Mouse (Mus musculus) mature B cell (primary cell): Measurements from ENCODE around the gene Gm6890.
"Not testable (repeated sequence)": the region's sequence is repeated elsewhere in the genome, so short reads cannot be mapped to it uniquely, and the experiment has no call there.

Experiments
- in situ Hi-C: fragments of 300-500 bp; cut with MboI; formaldehyde crosslinking; loops from 2 replicates; pipeline ENCODE4 v1.14.3; 2019

Gm6890 gene

DNA sequence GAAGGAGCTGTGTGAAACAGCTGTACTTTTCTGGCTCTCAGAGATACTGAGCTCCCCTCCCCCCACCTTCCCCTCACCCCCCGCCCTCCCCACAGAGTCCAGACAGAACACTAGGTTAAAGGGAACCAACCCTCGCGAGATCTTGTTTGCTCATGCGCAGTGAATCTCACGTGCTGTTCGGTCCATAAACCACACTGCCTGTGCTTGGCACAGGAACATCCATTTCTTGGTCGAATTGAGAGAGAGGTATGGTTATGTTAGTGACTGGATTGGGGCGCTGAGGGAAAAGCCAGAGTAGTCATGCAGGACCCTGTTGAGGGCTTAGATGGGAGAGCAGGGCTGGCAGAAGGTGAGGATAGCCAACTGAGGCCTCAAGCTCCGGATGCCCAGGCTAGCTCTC is at the start of gene Gm6890:
Gene Gm6890 (plus strand): TSS at position 301 of the 400 bp plus-strand sequence.
- in situ Hi-C loops: not testable (repeated sequence)

DNA sequence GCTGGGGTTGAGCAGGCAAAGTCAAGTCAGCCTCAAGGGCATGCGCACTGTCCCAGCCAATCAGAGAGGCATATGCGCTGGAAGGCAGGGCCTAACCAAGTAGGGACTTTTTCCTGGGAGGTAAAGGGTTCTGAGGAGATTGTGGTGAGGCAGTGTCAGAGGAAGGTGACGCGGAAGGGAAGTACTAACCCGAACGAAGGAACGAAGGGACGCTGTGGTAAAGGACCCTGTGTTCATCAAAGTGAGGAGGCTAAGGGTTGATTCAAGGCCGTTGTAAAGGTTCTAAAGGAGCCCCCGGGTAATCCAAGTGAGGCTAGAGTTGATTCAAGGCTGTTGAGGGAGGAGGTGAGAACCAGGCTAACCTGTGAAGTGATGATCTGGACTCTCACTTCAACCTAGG is 14.5 kb upstream of the Gm6890 start:
- in situ Hi-C loops: not testable (repeated sequence)

DNA sequence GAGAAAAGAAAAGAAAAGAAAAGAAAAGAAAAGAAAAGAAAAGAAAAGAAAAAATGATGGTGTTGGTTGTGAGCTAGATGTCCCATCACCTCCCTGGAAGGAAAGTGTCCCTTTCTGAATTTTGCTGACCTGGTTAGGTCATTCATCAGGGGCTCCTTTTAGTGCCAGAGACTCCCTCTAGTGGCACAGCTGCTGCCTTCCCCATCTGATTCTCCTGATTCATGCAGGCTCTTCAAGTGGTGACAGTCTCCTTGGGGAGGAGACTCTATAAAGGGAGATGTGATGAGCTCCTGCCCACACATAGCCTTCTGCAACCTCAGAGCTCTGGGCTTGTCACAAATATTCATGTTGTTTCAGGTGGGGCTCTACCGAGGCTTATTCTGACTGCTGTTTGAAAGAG is 30.0 kb downstream of the Gm6890 start:
- in situ Hi-C loops: not testable (repeated sequence)
